Mouse (Mus musculus) liver, embryonic 12.5 days (tissue): ENCODE data around the gene Anapc13. TPM values are rescaled to one million over a fixed set of nuclear protein-coding genes. Genes with fewer than 3 reads are reported as not detected.
A peak's percentile ranks its signal among the peaks of the same experiment; 100 is the strongest.

ENCODE experiments used
- ATAC-seq: fragments of 200-750 bp; cut with Nextera tagmentation; 2 replicates; pipeline ENCODE4 v1.8.0; 2017; ENCODE audit warnings: moderate number of reproducible peaks, mild to moderate bottlenecking, moderate library complexity
- H3K27ac ChIP-seq: fragments of 300-500 bp; sonication (generic); 2 replicates; pipeline ENCODE4 v1.5.1; 2016; ENCODE audit warnings: mild to moderate bottlenecking
- H3K27me3 ChIP-seq: fragments of 300-500 bp; sonication (generic); replicated peaks from 2 replicates; pipeline ENCODE4 v1.6.1; 2016; ENCODE audit warnings: mild to moderate bottlenecking, moderate library complexity
- H3K36me3 ChIP-seq: fragments of 300-500 bp; sonication (generic); 2 replicates; pipeline ENCODE4 v1.6.1; 2016; ENCODE audit warnings: mild to moderate bottlenecking, moderate library complexity
- H3K4me1 ChIP-seq: fragments of 300-500 bp; sonication (generic); 2 replicates; pipeline ENCODE4 v1.6.1; 2016
- H3K4me2 ChIP-seq: fragments of 300-500 bp; sonication (generic); 2 replicates; pipeline ENCODE4 v1.6.1; 2016; ENCODE audit warnings: mild to moderate bottlenecking, moderate library complexity
- H3K4me3 ChIP-seq: fragments of 300-500 bp; sonication (generic); 2 replicates; pipeline ENCODE4 v1.5.1; 2016; ENCODE audit warnings: mild to moderate bottlenecking, moderate library complexity
- H3K9ac ChIP-seq: fragments of 300-500 bp; sonication (generic); 2 replicates; pipeline ENCODE4 v1.6.1; 2016; ENCODE audit warnings: mild to moderate bottlenecking, moderate library complexity
- H3K9me3 ChIP-seq: fragments of 300-500 bp; sonication (generic); replicated peaks from 2 replicates; pipeline ENCODE4 v1.6.1; 2016; ENCODE audit warnings: mild to moderate bottlenecking, moderate library complexity
- WGBS: fragments of 180-500 bp; shearing (Covaris S2); methylation state at CpG from one replicate; pipeline ENCODE4 v1.1.7; 2016; ENCODE audit not compliant: insufficient replicate concordance; 5-methylcytosine and 5-hydroxymethylcytosine counted together
- polyA plus RNA-seq: library from polyadenylated mRNA; unstranded; fragments of >200 nt; fragmentation: Nextera tagmentation; extraction: Ambion mirVana; gene quantifications from 2 replicates; pipeline ENCODE4 v1.2.1, GENCODE M21; 2016

The Anapc13 gene
- polyA plus RNA-seq, result 105 and 120 TPM in 2 replicates

DNA sequence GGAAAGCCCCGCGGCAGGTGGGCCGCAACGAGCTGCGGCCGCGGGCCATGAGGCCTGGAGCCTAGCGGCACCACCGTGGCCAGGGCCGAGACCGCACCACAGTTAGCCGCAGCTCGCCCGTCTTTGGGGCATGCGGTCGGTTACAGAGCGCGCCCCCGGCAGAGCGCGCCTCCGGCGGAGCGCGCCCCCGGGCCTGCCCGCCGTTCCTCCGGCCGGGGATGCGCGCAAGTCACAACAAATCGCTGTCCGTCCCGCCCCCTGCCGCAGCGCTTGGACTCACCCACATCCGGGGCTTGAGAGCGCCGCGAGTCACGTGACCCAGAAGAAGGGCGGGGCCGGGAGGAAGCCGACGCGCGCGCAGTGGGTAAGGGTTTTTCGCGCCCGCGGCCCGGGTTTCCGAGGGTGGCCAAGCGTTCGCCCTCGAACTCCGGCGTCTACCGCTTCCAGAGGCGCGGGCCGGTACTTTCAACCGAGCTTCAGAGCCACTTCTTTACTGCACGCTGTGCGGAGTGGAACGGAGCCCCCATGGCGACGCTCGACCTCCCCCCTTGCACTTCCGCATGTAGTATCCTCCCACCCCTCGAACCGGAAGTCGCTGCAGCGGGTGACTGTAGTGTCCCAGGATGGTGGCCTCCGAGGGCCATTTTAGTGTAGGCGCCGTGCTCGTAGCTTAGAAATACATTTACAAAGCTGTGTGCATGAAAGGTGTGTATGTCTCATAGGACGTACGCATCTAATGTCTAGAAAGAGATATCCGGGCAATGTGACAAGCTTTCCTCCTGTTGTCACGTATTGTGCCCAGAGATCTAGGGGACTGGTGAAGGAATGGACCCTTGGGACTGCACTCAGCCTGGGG is at the start of gene Anapc13, which contains the start of gene Cep63:
Gene Anapc13 (plus strand): TSS at position 314 of the 856 bp plus-strand sequence.
Gene Cep63 (minus strand): TSS at position 552 of the 856 bp plus-strand sequence.
- Histone ChIP-seq H3K4me2 (peak within 1 kb of the TSS; percentile 81), H3K36me3 (0 out of 2 replicates have a peak, but pooled peaks cover 3% of the 10 kb centered on the region), H3K4me1 (peaks cover 40% of the 10 kb centered on the region), H3K27me3 (no peaks in the 10 kb centered on the region), H3K27ac (peak within 1 kb of the TSS; percentile 94), H3K9me3 (no peaks in the 10 kb centered on the region), H3K9ac (peak within 1 kb of the TSS; percentile 98), H3K4me3 (peak within 1 kb of the TSS; percentile 96)
- WGBS, result under 1% methylated on average over 81 of the region's 84 CpGs
- ATAC-seq, result peak; percentile 92

DNA sequence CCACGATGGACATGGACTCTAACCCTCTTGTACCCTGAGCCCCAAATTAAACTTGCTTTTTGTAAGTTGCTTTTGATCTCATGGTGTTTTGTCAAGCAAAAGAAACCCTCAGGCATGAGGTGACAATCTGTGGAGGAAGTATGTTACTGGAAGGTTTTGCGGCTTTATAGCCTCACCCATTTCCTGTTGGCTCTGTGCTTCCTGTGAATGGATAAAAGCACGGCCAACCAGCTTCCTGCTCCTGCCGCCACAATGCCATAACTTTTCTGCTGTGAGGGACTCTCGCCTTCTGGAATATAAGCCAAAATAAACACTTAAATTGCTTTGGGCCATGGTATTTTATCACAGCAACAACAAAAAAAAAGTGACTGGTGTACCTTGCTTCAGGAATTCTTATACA is 48.6 kb upstream of the Anapc13 start:
- H3K4me3 ChIP-seq, result no peak overlapping the region
- ATAC-seq, result no peak
- no peaks in the 10 kb centered on the region for H3K4me1 ChIP-seq
- H3K27ac ChIP-seq, result no peak overlapping the region
- H3K9ac ChIP-seq, result no peak overlapping the region
- H3K4me2 ChIP-seq, result no peak overlapping the region
- H3K36me3 ChIP-seq, result no peaks in the 10 kb centered on the region
- H3K9me3 ChIP-seq, result no peaks in the 10 kb centered on the region
- WGBS, result 23% methylated on average over 5 of the region's 5 CpGs
- no peaks in the 10 kb centered on the region for H3K27me3 ChIP-seq

DNA sequence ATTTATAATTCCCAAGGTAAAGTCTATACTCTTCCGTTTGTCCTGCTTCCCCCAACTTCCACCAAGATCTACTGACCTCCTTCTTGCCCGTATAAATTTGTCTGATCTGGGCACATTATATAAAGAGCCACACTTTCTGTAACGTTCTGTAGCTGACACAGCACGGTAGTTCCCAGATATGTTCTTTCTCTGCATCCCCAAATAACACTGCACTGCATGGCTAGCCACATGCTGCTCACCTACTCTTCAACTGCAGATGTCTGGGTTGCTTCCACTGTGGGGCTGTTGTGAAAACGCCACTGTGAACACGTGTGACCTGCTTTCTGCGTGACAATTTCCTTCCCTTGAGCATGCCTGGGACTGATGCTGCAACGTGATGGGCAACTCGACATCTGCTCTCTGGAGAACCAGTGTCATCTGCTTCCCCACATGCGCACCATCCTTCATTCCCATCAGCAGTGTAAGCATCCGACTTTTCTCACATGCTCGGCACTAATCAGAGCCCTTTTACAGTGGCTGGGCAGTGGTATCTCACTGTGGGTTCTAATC is 44.1 kb upstream of the Anapc13 start:
- 65% methylated on average over 12 of the region's 12 CpGs for WGBS

DNA sequence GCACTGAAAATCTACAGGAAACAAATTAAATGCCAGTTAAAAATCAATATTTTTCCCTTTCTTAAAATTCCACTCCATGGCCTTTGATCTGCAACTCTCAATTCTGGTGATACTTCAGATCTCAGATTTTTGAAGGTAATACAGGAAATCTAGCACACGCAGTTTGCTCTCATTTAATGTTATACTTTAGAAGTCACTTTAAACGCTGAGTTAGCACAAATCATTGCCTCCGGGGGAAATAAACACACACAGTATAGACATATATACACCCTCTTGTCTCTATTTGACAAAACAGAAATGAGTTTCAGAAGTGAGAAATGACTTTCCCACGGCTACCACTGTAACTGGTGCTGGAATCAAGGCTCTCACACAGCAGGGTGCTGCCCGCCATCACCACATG is 38.7 kb upstream of the Anapc13 start:
- Histone ChIP-seq H3K4me2 (no peak overlapping the region), H3K4me1 (no peaks in the 10 kb centered on the region), H3K4me3 (no peak overlapping the region), H3K9ac (no peak overlapping the region), H3K36me3 (peaks cover 47% of the 10 kb centered on the region), H3K27me3 (no peaks in the 10 kb centered on the region), H3K27ac (no peak overlapping the region), H3K9me3 (no peaks in the 10 kb centered on the region)
- no peak for ATAC-seq
- 83% methylated on average over 5 of the region's 5 CpGs for WGBS

More for the DNA sequence above, 44.1 kb upstream of the Anapc13 start:
- Histone ChIP-seq H3K4me3 (no peak overlapping the region), H3K27ac (no peak overlapping the region), H3K9me3 (no peaks in the 10 kb centered on the region), H3K4me2 (no peak overlapping the region), H3K27me3 (no peaks in the 10 kb centered on the region), H3K36me3 (peaks cover 25% of the 10 kb centered on the region), H3K9ac (no peak overlapping the region), H3K4me1 (no peaks in the 10 kb centered on the region)
- ATAC-seq, result no peak

DNA sequence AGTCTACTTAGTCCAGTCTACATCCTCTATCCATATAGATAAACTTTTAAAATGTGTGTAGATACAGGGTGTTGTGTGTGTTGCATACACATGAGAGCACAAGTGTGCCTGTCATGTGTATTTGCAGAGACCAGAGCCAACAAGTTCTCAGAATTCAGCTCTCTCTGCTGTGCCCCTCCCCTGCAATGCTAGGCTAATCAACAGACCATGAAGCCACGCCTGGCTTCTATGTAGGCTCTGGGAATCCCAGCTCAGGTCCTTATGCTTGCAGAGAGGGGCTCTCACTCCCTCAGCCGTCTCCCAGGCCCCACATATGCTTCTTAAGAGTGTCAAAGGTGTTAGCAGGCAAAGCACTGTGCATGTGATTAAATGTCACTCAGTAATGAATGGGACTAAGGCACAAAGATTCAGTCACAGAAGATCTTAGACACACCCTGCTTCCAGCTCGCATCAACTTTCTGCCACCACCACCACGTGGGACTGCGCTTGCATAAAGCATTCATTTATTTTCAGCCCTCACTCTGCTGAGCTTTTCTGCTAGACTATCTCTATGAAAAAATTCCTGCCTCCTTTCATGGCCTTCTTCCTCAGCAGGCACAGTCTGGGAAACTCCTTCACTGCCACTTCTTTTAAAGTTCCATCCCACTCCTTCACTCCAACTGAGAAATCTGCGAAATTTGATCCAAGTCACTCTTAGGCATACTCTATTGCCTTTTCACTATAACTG is 31.3 kb upstream of the Anapc13 start:
- Histone ChIP-seq H3K9ac (no peak overlapping the region), H3K36me3 (peaks cover 67% of the 10 kb centered on the region), H3K4me3 (no peak overlapping the region), H3K9me3 (no peaks in the 10 kb centered on the region), H3K27ac (no peak overlapping the region), H3K4me2 (no peak overlapping the region), H3K27me3 (no peaks in the 10 kb centered on the region), H3K4me1 (no peaks in the 10 kb centered on the region)
- ATAC-seq, result no peak
- WGBS, result 68% methylated on average over 6 of the region's 6 CpGs

DNA sequence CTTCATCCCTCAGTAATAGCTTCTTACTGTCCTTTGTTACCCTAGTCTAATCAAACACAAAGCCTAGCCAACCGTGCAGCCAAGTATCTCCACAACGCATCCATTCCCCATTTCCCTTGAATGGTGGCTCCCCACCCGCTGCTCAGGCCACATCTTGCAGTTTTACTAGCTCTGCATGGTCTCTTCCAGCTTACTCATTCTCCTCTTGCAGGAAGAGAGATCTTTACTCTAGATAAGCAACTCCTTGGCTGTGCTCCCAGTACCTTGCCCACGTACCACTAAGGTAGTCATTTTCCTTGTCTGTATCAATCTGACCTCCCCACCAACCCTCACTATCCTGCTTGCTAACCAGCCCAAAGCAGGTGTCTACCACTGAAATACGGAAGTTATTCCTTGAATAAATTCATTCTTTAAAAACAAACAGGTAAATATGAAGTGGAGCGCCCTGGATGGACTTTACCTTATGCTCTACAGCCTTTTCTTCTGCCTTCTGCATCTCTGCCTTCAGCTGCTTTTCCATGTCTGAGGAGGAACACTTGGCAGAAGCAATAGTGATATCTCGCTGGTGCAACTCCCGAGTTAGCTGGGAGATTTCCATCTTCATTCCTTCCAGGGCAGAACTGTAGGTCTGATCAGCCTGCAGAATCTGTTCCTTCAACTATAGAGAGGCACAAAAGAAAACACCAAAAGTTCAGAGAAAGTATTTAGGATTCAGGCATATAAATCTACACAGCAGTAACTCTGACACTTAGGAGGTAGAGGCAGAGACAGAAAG is 30.2 kb upstream of the Anapc13 start:
- no peaks in the 10 kb centered on the region for H3K9me3 ChIP-seq
- H3K4me1 ChIP-seq, result no peaks in the 10 kb centered on the region
- H3K27me3 ChIP-seq, result no peaks in the 10 kb centered on the region
- no peak for ATAC-seq
- no peak overlapping the region for H3K9ac ChIP-seq
- no peak overlapping the region for H3K4me2 ChIP-seq
- WGBS, result 73% methylated on average over 8 of the region's 8 CpGs
- H3K36me3 ChIP-seq, result peaks cover 70% of the 10 kb centered on the region
- no peak overlapping the region for H3K4me3 ChIP-seq
- no peak overlapping the region for H3K27ac ChIP-seq

DNA sequence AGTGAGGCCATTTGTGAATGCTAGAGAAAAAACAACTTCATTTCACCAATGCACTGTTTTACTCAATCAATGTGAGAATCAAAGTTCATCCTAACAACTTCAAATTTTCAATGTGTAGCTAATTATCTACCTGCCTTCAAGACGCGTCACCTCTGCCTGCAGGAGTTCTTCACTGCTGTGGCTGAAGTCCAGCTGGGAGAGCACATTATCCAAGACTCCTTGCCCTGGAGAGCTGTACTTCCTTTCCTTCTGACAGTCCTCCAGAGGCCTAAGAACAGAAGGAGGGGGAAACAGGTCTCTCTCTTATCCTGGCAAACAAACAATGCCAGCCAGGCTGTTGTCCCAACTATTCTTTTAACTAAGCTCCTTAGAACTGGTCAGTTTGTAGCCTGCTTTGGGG is 24.9 kb upstream of the Anapc13 start:
- Histone ChIP-seq H3K27ac (no peak overlapping the region), H3K4me1 (no peaks in the 10 kb centered on the region)
- 88% methylated on average over 2 of the region's 2 CpGs for WGBS

DNA sequence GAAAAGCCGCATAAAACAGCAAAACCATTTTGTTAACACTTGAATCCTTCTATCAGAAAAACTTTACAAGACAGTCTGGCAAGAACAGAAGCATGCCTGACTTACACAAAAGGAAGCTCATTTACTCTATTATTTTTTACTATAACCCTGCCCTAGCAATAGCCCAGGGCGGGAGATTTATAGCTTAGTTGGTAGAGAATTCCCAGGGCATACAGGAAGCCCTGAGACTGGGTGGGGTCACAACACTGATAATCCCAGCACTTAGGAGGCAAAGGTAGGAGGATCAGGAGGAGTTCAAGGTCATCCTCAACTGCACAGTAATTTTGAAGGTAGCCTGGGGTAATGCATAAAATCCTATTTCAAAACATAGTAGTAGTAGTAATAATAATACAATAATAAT is 24.4 kb upstream of the Anapc13 start:
- WGBS, result 82% methylated on average over 2 of the region's 2 CpGs
- no peaks in the 10 kb centered on the region for H3K27me3 ChIP-seq
- H3K36me3 ChIP-seq, result peaks cover 48% of the 10 kb centered on the region
- no peaks in the 10 kb centered on the region for H3K4me1 ChIP-seq
- no peak overlapping the region for H3K4me3 ChIP-seq
- H3K9me3 ChIP-seq, result no peaks in the 10 kb centered on the region
- ATAC-seq, result no peak
- H3K9ac ChIP-seq, result no peak overlapping the region
- H3K27ac ChIP-seq, result no peak overlapping the region
- no peak overlapping the region for H3K4me2 ChIP-seq

More for the DNA sequence above, 24.9 kb upstream of the Anapc13 start:
- Histone ChIP-seq H3K36me3 (peaks cover 52% of the 10 kb centered on the region), H3K4me3 (no peak overlapping the region), H3K4me2 (no peak overlapping the region), H3K9me3 (no peaks in the 10 kb centered on the region), H3K27me3 (no peaks in the 10 kb centered on the region), H3K9ac (no peak overlapping the region)
- ATAC-seq, result no peak

DNA sequence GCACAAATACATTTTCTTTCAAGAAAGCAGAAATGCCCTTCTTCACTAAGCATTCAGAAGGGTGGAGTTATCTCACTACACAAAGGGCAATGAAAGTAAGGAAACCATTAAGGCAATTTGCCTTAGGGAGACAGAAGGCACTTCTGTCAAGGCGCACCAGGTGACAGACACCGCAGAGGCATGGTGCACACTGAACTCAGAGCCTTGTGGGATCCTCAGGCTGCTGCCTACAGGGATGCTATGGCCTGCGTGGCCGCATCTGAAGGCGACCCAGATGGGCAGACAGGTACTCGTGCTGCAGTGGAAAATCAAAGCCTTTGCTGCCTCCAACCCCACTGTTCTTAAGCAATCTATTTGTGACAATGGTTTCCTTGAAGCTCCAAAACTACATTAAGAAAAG is 20.9 kb upstream of the Anapc13 start:
- H3K9me3 ChIP-seq, result no peaks in the 10 kb centered on the region
- no peaks in the 10 kb centered on the region for H3K27me3 ChIP-seq
- H3K27ac ChIP-seq, result no peak overlapping the region
- ATAC-seq, result no peak
- peaks cover 46% of the 10 kb centered on the region for H3K36me3 ChIP-seq
- 85% methylated on average over 6 of the region's 6 CpGs for WGBS
- no peak overlapping the region for H3K4me3 ChIP-seq
- no peak overlapping the region for H3K4me2 ChIP-seq
- no peaks in the 10 kb centered on the region for H3K4me1 ChIP-seq
- no peak overlapping the region for H3K9ac ChIP-seq

DNA sequence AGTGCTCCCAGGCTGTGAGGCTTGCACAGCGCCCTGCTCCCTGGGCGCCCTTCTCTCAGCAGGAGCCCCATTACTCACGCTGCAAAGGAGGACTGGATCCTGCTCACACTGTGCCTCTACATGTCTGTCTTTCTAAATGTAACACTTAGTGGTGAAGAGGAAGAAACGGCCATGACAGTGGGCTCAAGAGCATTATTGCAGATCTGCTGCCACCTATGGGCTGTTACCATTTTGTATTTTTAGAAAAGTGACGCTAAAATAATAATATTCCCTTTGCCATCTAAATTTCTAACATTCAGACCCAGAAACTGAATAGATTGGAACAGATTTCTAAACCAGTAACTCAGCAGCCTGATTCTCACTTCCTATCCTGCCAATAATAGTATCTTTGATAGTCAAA is 18.6 kb upstream of the Anapc13 start:
- Histone ChIP-seq H3K36me3 (peaks cover 47% of the 10 kb centered on the region), H3K4me1 (no peaks in the 10 kb centered on the region), H3K9me3 (no peaks in the 10 kb centered on the region), H3K27ac (no peak overlapping the region), H3K4me2 (no peak overlapping the region), H3K27me3 (no peaks in the 10 kb centered on the region), H3K4me3 (no peak overlapping the region), H3K9ac (no peak overlapping the region)
- 68% methylated on average over 5 of the region's 5 CpGs for WGBS
- no peak for ATAC-seq

DNA sequence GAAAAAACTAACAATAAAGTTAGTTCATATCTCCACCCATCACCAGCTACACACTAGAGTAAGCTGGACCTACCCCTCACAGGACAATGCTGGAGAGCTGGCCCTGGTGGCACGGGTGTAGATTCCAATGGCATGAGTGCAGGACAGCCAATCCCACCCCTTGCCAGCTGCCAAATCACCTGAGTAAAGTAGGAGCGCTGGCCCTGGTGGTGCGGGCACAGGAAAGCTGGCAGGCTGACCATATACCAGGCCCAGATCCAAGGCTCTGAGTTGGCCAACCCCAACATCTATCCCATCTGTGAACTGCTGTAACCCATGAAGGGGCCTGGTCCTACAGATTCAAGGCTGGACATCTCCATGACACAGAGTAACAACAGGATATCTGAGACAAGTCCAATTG is 16.9 kb upstream of the Anapc13 start:
- H3K4me3 ChIP-seq, result no peak overlapping the region
- peaks cover 58% of the 10 kb centered on the region for H3K36me3 ChIP-seq
- no peaks in the 10 kb centered on the region for H3K9me3 ChIP-seq
- no peak overlapping the region for H3K9ac ChIP-seq
- H3K27ac ChIP-seq, result no peak overlapping the region
- H3K27me3 ChIP-seq, result no peaks in the 10 kb centered on the region
- H3K4me1 ChIP-seq, result no peaks in the 10 kb centered on the region
- no peak for ATAC-seq
- no peak overlapping the region for H3K4me2 ChIP-seq
- WGBS, result 76% methylated on average over 3 of the region's 3 CpGs
